Mouse (Mus musculus): ENCODE results near the gene Dusp22. TPM values are rescaled to one million over a fixed set of nuclear protein-coding genes. Genes with fewer than 3 reads are reported as not detected.

Dusp22 gene
- total RNA-seq, 4 experiments from 2014 or later = 22.8 to 27.1 (median 26.5) TPM

DNA sequence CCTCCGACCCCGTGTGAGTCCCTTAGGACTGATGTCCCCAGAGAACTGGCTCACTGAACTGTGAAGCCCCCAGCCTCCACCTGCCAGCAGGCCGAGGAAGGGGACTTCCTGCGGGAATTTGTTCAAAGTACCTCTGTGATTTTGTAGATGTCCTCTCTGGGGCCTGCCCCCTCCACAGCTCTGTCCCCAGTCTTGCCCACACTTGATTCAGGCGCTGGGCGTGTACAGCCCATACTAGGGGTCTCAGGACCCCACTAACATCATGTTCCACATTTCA is 91.4 kb downstream of the Dusp22 start:
- no peak for DNase-seq

DNA sequence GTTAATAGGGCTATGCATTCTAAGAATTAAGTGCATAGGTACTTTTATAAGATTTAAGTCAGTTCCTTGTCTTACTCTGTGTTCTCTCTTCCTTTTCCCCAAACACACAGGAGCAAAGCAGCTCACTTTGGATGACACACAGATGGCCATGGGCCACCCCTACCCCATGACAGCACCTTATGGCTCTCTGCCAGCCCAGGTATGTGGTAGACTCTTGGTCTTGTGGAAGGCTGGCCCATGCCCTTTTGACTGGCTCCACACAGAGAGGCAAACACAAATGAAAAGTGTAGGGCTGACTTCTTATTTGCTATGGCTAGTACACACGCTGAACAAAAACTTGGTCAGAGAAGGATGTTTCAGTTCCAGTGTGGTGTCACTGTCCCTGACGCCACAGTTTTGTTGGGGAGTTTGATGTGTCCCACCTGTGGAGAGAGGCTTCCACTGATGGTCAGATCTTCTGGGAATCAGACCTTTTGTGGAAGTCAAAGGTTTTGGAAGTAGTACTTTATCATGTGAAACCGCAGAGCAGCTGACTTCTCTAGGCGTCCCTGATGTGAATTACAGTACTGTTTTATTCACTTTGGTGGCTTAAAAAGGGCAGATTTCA is 92.9 kb downstream of the Dusp22 start:
- no peak for DNase-seq

DNA sequence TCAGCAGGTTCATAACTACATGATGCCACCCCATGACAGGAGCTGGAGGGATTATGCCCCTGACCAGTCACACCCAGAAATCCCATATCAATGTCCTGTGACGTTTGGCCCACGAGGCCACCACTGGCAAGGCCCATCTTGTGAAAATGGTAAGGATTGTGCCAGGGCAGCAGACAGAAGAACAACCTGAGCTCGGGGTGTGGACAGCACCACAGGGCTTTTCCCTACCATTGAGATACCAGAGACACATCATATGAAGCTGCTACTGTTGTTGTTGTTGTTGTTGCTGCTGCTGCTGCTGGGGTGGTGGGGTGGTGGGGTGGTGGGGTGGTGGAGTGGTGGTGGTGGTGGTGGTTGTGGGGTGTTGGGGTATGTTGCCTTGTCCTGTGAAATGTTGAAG is 93.6 kb downstream of the Dusp22 start:
- DNase-seq = no peak

DNA sequence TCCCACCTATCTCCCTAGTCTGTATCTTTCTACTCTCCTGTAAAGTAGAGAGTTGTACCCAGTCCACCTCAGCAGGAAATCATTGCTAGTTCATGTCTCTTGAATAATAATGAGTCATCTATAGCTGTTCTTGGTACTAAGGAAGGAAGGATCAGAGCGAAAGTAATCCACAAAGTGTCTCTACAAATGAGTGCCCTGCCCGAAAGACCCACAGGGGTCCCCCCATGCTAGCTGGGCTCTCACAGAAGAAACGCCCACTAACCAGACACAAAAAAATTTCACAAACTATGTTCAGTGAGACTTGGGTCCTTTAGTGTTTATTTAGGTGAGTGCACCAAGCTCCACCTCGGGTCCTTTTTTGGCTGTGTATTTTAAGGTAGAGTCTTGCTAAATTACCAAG is 94.3 kb downstream of the Dusp22 start:
- DNase-seq = no peak

DNA sequence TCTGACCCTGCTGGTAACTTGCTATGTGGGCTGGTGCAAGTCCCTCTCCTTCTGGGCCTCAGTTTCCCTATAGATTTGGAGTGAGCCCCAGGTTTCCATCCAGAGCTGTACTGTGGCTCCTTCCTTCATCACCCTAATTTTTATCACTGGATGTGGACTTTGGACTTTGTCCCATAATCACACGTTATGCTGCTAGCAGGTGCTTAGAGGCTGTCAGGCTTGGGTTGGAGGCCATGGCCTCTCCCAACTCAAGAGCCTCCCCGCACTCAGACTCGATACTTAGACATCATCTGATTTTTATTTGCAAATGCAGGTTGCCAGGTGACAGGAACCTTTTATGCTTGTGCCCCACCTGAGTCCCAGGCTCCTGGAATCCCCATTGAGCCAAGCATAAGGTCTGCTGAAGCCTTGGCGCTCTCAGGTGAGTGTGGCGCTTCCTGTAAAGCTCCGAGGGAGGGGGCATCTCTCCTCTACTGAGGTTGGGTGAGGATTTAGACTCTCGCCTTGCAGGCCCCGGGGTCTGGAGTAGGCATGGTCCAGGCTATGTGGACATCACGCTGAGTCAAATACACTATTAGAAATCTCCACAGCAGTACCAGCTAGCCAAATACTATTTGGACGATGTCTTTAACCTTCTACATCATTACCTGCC is 95.2 kb downstream of the Dusp22 start:
- no peak for DNase-seq

DNA sequence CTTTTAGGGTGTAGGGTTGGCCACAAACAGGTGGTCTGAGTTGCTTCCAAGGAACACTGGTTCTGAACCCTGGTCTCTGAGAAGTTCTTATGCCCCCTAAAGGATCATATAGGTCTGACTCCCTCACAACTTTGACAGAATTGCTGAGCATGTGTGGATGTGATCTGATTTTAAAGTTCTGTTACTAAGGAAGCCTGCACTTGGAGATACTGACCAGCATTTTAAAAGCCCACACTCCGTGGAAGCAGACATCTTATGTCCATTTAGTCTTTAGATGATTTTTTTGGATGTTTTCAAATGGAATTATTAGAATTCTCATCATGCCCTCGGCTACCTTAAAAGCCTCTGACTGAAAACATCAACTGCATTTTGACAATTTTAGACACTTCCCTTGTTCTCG is 95.8 kb downstream of the Dusp22 start:
- DNase-seq = no peak

DNA sequence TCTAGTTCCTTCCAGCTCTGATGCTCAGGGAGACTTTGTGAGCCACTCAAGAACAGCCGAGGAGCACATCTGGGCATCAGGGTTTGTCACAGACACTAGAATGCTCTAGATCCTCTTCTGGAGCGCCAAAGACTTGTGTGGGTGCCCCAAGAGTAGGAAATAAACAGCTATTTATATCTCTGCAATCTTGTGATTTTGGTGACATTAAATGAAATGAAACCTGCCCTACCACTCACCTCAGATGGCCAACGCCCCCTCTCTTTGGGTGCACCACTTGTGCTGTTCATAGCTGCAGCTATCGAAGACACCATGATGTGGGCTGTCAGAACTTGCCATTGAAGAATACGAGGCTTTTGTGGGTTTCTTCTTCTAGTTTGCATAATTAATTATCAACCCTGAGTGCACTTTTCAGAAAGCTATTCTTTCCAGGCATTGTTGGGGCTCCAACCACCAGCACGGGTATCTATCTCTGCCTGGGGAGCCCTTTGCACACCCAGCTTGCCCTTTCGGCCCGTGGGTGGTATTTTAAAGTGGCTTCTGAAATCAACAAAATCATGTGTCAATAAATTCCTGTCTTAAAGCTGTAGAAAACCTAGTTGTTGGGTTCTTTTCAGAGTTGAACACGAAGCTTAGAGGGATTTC is 96.3 kb downstream of the Dusp22 start:
- DNase-seq = no peak

DNA sequence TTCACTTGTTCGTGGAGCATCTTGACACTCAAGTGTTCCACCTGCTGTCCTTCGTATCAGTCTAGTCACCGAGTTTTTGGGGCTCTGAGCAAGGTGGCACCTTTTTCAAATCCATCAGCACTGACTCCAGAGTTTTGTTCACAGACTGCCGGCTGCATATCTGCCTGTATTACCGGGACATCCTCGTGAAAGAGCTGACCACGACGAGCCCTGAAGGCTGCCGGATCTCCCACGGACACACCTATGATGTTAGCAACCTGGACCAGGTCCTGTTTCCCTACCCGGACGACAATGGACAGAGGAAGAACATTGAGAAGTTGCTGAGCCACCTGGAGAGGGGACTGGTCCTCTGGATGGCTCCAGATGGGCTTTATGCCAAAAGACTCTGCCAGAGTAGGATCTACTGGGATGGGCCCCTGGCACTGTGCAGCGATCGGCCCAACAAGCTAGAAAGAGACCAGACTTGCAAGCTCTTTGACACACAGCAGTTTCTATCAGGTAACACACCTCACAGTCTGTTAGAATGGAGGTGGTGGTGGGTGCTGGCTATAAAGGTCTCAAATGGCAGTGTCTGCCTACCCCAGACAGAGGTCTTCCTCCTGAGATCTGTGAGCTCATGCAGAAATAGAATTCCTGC is 97.6 kb downstream of the Dusp22 start:
- no peak for DNase-seq

DNA sequence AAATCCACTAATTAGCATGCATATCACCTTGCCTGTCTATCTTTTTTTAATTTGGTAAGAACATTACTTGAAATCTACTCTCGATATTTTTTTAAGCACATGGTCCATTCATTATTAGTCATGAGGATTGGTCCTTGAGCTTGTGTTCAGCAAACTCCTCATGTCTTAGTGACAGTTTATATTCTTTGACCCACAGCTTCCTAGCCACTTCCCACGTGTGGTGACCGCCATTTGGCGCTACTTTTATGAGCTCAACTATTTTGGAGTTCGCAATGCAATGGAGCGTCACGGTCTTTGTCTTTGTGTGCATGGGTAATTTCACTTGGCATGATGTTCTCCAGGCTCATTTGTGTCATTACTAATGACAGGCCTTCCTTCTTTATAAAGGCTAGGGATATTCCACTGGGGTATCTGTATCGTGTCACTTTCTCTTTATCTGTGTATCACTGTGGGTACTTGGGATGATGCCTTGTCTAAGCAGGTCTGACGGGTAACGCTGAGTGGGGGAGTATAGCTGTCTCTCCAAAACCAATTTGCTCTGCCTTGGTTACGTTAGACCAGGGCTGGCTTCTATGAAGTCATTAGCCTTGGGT is 99.1 kb downstream of the Dusp22 start:
- DNase-seq = no peak

DNA sequence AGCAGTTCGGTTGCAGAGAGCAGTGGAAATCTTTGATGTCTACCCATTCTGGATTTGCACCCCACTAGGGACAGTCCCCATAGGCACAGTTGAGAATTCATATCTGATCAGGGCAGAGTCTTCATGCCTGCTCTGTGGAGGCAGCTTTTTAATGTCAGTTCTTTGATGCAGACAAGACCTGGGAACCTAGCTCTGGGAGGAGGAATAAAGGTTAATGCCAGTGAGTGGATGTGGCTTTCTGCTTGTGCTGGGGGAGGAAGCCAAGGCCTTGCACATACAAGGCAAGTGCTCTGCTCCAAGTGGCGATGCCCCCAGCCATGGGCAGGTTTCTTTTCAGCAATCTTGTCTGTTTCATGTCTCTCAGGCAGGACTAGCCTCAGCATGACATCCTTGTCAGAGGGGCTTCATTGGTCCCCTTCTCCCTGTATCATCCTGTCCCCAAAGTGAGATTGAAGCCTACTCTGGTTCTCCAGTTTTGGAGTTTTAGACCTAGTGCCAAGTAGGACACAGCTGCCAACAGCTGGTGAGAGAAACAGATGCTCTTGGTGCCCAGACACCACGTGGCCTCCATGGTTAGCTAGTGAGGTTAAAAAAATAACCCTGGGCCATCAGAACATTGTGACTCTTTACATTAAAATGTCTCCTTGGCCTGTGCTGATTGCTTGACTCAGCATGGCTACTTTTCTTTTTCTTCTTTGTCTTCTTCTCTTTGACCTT is 100.7 kb downstream of the Dusp22 start:
- DNase-seq = no peak

Other genes starting within 250 kb of the Dusp22 start
- 100 to 1,000 TPM; 184 to 287 (median 250) TPM for gene Uqcrfs1, start 114.6 kb upstream of the Dusp22 start, total RNA-seq (2022)
- gene Irf4, start 89.2 kb downstream of the Dusp22 start, total RNA-seq (2022) = 10 to 100 TPM in 1 of 4 experiments, 1 to 10 TPM in 2, under 1 TPM in 1; 0.89 to 12.1 (median 1.5) TPM